ENCODE assay signal across 16 mouse cellular contexts in the genomic region with DNA sequence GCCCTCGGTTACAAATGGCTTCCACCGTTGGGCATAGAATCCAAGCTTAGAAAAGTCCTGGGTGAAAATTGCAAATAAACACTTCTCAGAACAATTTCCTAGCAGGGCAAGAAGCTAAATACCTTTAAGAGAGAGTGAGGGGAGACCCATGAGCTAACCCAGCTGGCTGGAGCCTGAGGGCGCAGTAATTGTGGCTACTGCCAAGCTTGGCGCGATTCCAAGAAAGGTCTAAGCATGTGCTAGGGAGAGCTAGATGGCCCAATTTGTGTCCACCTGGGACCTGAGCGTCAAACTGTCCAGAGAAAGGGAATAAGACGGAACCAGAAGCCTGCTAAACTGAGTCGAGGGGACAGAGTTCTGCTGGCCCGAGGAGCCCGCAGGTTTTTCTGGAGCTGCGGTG. TPM values are rescaled to one million over a fixed set of nuclear protein-coding genes. Genes with fewer than 3 reads are reported as not detected.
A peak's percentile ranks its signal among the peaks of the same experiment; 100 is the strongest.
DNase-seq lines count a peak whose midpoint lies in the region; ATAC-seq lines count a peak whose summit lies in the region.
"Had no signal": no experiment of that assay in that cellular context is flagged by ENCODE, and none has a peak within 500 bp of the region (broad histone marks: within the 10 kb centered on the region; RNA-seq: fewer than 3 reads in every experiment).

No protein-coding gene starts in this region.

- no peak overlapping the region for H3K27ac ChIP-seq in heart, embryonic 12.5 days (ENCODE audit: poor library complexity, severe bottlenecking)
- H3K27ac ChIP-seq in neural tube, embryonic 14.5 days (ENCODE audit: low read depth, low read length), result no peak overlapping the region
- H3K27ac ChIP-seq: forebrain, embryonic 12.5 days; heart, embryonic 13.5 days had no signal

- no peaks in the 10 kb centered on the region for H3K27me3 ChIP-seq in heart, embryonic 12.5 days (replicated peaks)
- H3K27me3 ChIP-seq in neural tube, embryonic 14.5 days (ENCODE audit: control insufficient read depth, insufficient read depth, low read length), result no peaks in the 10 kb centered on the region
- H3K27me3 ChIP-seq: CH12.LX; forebrain, embryonic 12.5 days; heart, embryonic 13.5 days had no signal

- H3K36me3 ChIP-seq in heart, embryonic 12.5 days, result no peaks in the 10 kb centered on the region
- H3K36me3 ChIP-seq in neural tube, embryonic 14.5 days (ENCODE audit: control insufficient read depth, insufficient read depth, low read length), result no peaks in the 10 kb centered on the region
- H3K36me3 ChIP-seq: forebrain, embryonic 12.5 days; heart, embryonic 13.5 days had no signal

- ATAC-seq in heart, embryonic 12.5 days (ENCODE audit: insufficient number of reproducible peaks, low FRiP score), result no peak
- peak; percentile 41; the same call in 1 of the 2 replicates for ATAC-seq in neural tube, embryonic 14.5 days (ENCODE audit: low read depth)
- ATAC-seq: inflammation-experienced regulatory T-cells, adult 6 months had no signal

- no peaks in the 10 kb centered on the region for H3K9me3 ChIP-seq in heart, embryonic 12.5 days (replicated peaks)
- no peaks in the 10 kb centered on the region for H3K9me3 ChIP-seq in neural tube, embryonic 14.5 days (ENCODE audit: control insufficient read depth, low read length)
- H3K9me3 ChIP-seq: forebrain, embryonic 12.5 days; heart, embryonic 13.5 days had no signal

- H3K4me1 ChIP-seq in heart, embryonic 12.5 days (replicated peaks), result no peaks in the 10 kb centered on the region
- H3K4me1 ChIP-seq in neural tube, embryonic 14.5 days (ENCODE audit: control insufficient read depth, insufficient read depth, low read length), result no peaks in the 10 kb centered on the region
- H3K4me1 ChIP-seq: forebrain, embryonic 12.5 days; heart, embryonic 13.5 days had no signal

- WGBS in heart, embryonic 12.5 days, result 82% methylated on average over 11 of the region's 11 CpGs
- WGBS in neural tube, embryonic 14.5 days, result 71% methylated on average over 11 of the region's 11 CpGs

- no peak overlapping the region for H3K4me2 ChIP-seq in heart, embryonic 12.5 days
- H3K4me2 ChIP-seq in neural tube, embryonic 14.5 days (ENCODE audit: low read depth, low read length), result no peak overlapping the region
- H3K4me2 ChIP-seq: forebrain, embryonic 12.5 days; heart, embryonic 13.5 days had no signal

- H3K4me3 ChIP-seq in heart, embryonic 12.5 days, result no peak overlapping the region
- H3K4me3 ChIP-seq in neural tube, embryonic 14.5 days (ENCODE audit: low read depth, low read length), result no peak overlapping the region
- H3K4me3 ChIP-seq: forebrain, embryonic 12.5 days; heart, embryonic 13.5 days had no signal

- H3K9ac ChIP-seq in heart, embryonic 12.5 days, result no peak overlapping the region
- no peak overlapping the region for H3K9ac ChIP-seq in neural tube, embryonic 14.5 days (replicated peaks; ENCODE audit: low read depth, low read length)
- H3K9ac ChIP-seq: forebrain, embryonic 12.5 days; heart, embryonic 13.5 days had no signal

- peak; percentile 41 for DNase-seq in adrenal gland, postnatal 14 days
- no peak for DNase-seq in adrenal gland, adult (ENCODE audit: inconsistent age in 2 of 2, low spot score in 1 of 2)
- peak; percentile 27 for DNase-seq in heart, postnatal 4 days
- DNase-seq in neural tube, embryonic 10.5 days (ENCODE audit: extremely low spot score, low spot score), result no peak
- peak; percentile 3 for DNase-seq in retina, postnatal 7 days (ENCODE audit: low read depth, low spot score)
- no peak for DNase-seq in layer of hippocampus, postnatal 36 days
- DNase-seq: adrenal gland, adult 2 months; embryo, embryonic 11 days; heart, postnatal 36 days; right cerebral cortex, adult 18-20 months had no signal

RNA-seq across cellular contexts. Expression of a gene that starts 7.5 kb away (rescaled TPM):
- 120 and 127 TPM in 2 replicates for total RNA-seq in adrenal gland, postnatal 14 days (2021)
- total RNA-seq in heart, postnatal 4 days (2021), result 10 to 100 TPM; 96.5 to 97.7 TPM
- 166 TPM in 2 replicates for polyA plus RNA-seq in heart, embryonic 12.5 days (2016; fragmentation: Nextera tagmentation; extraction: Ambion mirVana)
- 128 and 142 TPM in 2 replicates for polyA plus RNA-seq in neural tube, embryonic 14.5 days (2014; fragmentation: Nextera tagmentation; extraction: Ambion mirVana)
- total RNA-seq in layer of hippocampus, postnatal 36 days (2021), result 10 to 100 TPM; 47.0 to 52.4 TPM

Comparison
In these comparisons a context has a peak if more than half of its experiments do, and no peak if none do; other contexts are left out.
1. DNase-seq: peak in adrenal gland, postnatal 14 days (single experiment), heart, postnatal 4 days (single experiment) and retina, postnatal 7 days (single experiment); none in adrenal gland, adult (0 of 2), neural tube, embryonic 10.5 days (single experiment) and layer of hippocampus, postnatal 36 days (0 of 2).